Mouse (Mus musculus): Measurements from ENCODE around the gene Sppl2c. TPM values are rescaled to one million over a fixed set of nuclear protein-coding genes. Genes with fewer than 3 reads are reported as not detected.

The Sppl2c gene
- polyA plus RNA-seq, 1 experiment from 2014 or later = not detected

DNA sequence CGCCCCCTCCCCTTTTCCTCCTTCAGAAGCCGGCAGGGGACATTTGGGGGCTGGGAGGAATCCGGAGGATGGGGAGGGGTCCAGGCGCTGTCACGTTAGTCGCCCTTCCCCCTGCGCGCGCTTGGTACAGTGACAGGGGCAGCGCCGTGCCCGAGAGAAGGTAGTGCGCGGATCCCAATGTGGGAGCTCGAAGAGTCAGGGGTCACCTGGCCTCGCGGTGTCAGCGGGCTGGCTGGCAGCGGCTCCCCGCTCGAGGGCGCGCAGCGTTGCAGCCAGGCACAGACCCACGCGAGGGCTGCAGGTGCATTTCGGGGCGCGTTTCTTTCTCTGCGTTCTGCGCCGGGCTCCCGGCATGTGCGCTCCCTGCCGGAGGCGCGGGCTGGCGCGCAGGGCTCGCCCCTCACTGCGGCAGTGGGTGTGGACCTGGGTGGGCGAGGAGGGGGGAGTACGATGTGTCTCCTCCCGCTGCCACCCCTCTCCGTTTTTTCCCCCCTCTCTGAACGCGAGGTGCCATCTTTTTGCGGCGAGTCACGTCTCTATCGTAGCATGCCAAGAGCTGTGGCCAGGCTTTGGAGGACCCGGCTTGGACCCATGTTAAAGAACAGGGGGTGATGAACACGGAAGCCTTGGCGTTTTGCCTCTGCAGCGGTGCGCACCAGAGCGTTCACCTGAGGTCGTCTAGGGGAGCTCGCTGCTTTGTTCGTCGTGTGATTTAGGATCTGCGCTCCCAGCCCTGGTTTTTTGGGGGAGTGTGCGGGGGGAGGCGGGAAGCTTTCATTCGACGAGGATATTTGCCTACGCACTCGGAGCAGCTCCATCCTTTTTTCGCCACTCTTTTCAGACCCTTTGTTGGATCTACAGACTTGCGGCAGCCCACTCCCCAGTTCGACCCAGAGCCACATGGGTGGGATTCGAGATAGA, 46.3 kb downstream of the Sppl2c start:
- H3K4me2 ChIP-seq (ENCODE audit: low read length) = peak overlapping the region; percentile 87
- ATAC-seq (peak; percentile 66), DNase-seq (ENCODE audit: low spot score) (peak; percentile 84)
- no peaks in the 10 kb centered on the region for H3K36me3 ChIP-seq (ENCODE audit: control insufficient read depth, insufficient read depth, low read length)
- under 1% methylated on average over 72 of the region's 72 CpGs for WGBS
- peak overlapping the region; percentile 91 for H3K9ac ChIP-seq (ENCODE audit: low read length)
- no peaks in the 10 kb centered on the region for H3K9me3 ChIP-seq (replicated peaks; ENCODE audit: control insufficient read depth, low read length)
- peaks cover 16% of the 10 kb centered on the region for H3K27me3 ChIP-seq (replicated peaks; ENCODE audit: control insufficient read depth, insufficient read depth, low read length)
- H3K27ac ChIP-seq (ENCODE audit: low read depth, low read length) = peak overlapping the region; percentile 92
- peaks cover 20% of the 10 kb centered on the region; the same call in 1 of the 2 replicates for H3K4me1 ChIP-seq (ENCODE audit: control insufficient read depth, insufficient read depth, low read length)
- H3K4me3 ChIP-seq (ENCODE audit: low read depth, low read length) = peak overlapping the region; percentile 57

DNA sequence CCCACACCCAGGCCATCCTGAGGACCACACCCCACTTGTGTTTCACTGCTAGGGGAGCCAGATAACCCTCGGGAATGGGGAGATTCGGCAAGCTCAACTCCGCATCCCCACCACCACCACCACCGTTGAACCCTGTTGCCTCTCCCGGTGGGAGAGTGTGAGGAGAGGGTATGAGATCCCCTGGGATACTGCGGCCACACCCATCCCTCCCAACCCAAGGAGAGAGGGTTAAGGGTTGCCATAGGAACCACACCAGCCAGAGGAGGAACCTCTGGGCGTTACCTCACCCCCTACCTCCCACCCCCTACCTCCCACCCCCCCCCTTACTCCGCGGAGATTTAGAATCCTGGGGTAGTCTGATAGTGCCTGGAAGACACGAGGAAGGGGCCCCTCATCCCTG, 47.0 kb downstream of the Sppl2c start:
- Histone ChIP-seq H3K36me3 (ENCODE audit: control insufficient read depth, insufficient read depth, low read length) (no peaks in the 10 kb centered on the region), H3K4me3 (ENCODE audit: low read depth, low read length) (peak overlapping the region; percentile 57), H3K27me3 (replicated peaks; ENCODE audit: control insufficient read depth, insufficient read depth, low read length) (peaks cover 16% of the 10 kb centered on the region), H3K9me3 (replicated peaks; ENCODE audit: control insufficient read depth, low read length) (no peaks in the 10 kb centered on the region), H3K9ac (ENCODE audit: low read length) (peak overlapping the region; percentile 91), H3K27ac (ENCODE audit: low read depth, low read length) (peak overlapping the region; percentile 92), H3K4me1 (ENCODE audit: control insufficient read depth, insufficient read depth, low read length) (peaks cover 20% of the 10 kb centered on the region; the same call in 1 of the 2 replicates), H3K4me2 (ENCODE audit: low read length) (peak overlapping the region; percentile 87)
- DNase-seq (ENCODE audit: low spot score) = no peak
- 0% methylated on average over 10 of the region's 10 CpGs for WGBS
- no peak for ATAC-seq

- Histone ChIP-seq H3K9me3 (replicated peaks; ENCODE audit: control insufficient read depth, low read length) (no peaks in the 10 kb centered on the region), H3K4me2 (ENCODE audit: low read length) (peak overlapping the region; percentile 87), H3K4me3 (ENCODE audit: low read depth, low read length) (peak overlapping the region; percentile 57), H3K9ac (ENCODE audit: low read length) (peak overlapping the region; percentile 91), H3K27ac (ENCODE audit: low read depth, low read length) (peak overlapping the region; percentile 92; the same call in 1 of the 2 replicates), H3K27me3 (replicated peaks; ENCODE audit: control insufficient read depth, insufficient read depth, low read length) (peaks cover 16% of the 10 kb centered on the region), H3K4me1 (ENCODE audit: control insufficient read depth, insufficient read depth, low read length) (peaks cover 20% of the 10 kb centered on the region; the same call in 1 of the 2 replicates), H3K36me3 (ENCODE audit: control insufficient read depth, insufficient read depth, low read length) (no peaks in the 10 kb centered on the region)
- no peak for DNase-seq (ENCODE audit: low spot score)
- ATAC-seq = no peak
- 3% methylated on average over 30 of the region's 30 CpGs for WGBS
These were observed 47.6 kb downstream of the Sppl2c start for GRCm38 (mm10) chr11:104233574-104234206.

DNA sequence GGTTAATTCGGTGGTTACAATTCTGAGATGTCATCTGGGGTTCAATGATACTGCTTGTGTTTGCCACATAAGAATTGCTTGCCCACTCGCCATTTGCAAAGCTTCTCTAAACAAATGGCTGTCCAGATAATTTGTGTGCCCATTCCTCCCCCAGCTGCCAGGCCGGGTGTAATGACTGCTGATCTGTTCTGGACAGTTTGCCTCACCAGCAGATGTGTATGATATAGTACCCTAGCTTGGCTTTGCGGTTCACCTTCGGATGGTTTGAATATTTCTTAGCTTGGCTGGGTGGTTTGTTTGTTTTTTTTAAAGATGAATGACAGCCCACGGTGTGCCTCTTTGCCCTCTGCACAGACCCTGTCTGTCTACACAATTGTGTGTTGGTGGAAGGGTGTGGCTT, 48.6 kb downstream of the Sppl2c start:
- 55% methylated on average over 6 of the region's 6 CpGs for WGBS
- H3K9ac ChIP-seq (ENCODE audit: low read length) = peak overlapping the region; percentile 91

GRCm38 (mm10) chr11:104235881-104236280, 49.8 kb downstream of the Sppl2c start:
- 68% methylated on average over 2 of the region's 2 CpGs for whole genome bisulfite sequencing
- peaks cover 14% of the 10 kb centered on the region; the same call in 1 of the 2 replicates for H3K4me1 ChIP-seq (ENCODE audit: control insufficient read depth, insufficient read depth, low read length)
- no peak overlapping the region for H3K4me3 ChIP-seq (ENCODE audit: low read depth, low read length)
- no peaks in the 10 kb centered on the region for H3K36me3 ChIP-seq (ENCODE audit: control insufficient read depth, insufficient read depth, low read length)
- H3K9ac ChIP-seq (ENCODE audit: low read length) = no peak overlapping the region
- ATAC-seq (no peak), DNase-seq (ENCODE audit: low spot score) (no peak)
- H3K9me3 ChIP-seq (replicated peaks; ENCODE audit: control insufficient read depth, low read length) = no peaks in the 10 kb centered on the region
- H3K4me2 ChIP-seq (ENCODE audit: low read length) = peak overlapping the region; percentile 87; the same call in 1 of the 2 replicates
- peaks cover 16% of the 10 kb centered on the region for H3K27me3 ChIP-seq (replicated peaks; ENCODE audit: control insufficient read depth, insufficient read depth, low read length)
- H3K27ac ChIP-seq (ENCODE audit: low read depth, low read length) = no peak overlapping the region

More for the DNA sequence above, 48.6 kb downstream of the Sppl2c start:
- peak overlapping the region; percentile 87 for H3K4me2 ChIP-seq (ENCODE audit: low read length)
- peaks cover 16% of the 10 kb centered on the region for H3K27me3 ChIP-seq (replicated peaks; ENCODE audit: control insufficient read depth, insufficient read depth, low read length)
- peak overlapping the region; percentile 57 for H3K4me3 ChIP-seq (ENCODE audit: low read depth, low read length)
- DNase-seq (ENCODE audit: low spot score) = no peak
- H3K27ac ChIP-seq (ENCODE audit: low read depth, low read length) = no peak overlapping the region
- no peaks in the 10 kb centered on the region for H3K9me3 ChIP-seq (replicated peaks; ENCODE audit: control insufficient read depth, low read length)
- no peak for ATAC-seq
- peaks cover 20% of the 10 kb centered on the region; the same call in 1 of the 2 replicates for H3K4me1 ChIP-seq (ENCODE audit: control insufficient read depth, insufficient read depth, low read length)
- H3K36me3 ChIP-seq (ENCODE audit: control insufficient read depth, insufficient read depth, low read length) = no peaks in the 10 kb centered on the region

GRCm38 (mm10) chr11:104237226-104237625, 51.1 kb downstream of the Sppl2c start:
- Histone ChIP-seq H3K27me3 (replicated peaks; ENCODE audit: control insufficient read depth, insufficient read depth, low read length) (peaks cover 16% of the 10 kb centered on the region), H3K27ac (ENCODE audit: low read depth, low read length) (no peak overlapping the region), H3K36me3 (ENCODE audit: control insufficient read depth, insufficient read depth, low read length) (no peaks in the 10 kb centered on the region), H3K4me2 (ENCODE audit: low read length) (peak overlapping the region; percentile 9; the same call in 1 of the 2 replicates), H3K4me1 (ENCODE audit: control insufficient read depth, insufficient read depth, low read length) (peaks cover 14% of the 10 kb centered on the region; the same call in 1 of the 2 replicates), H3K9me3 (replicated peaks; ENCODE audit: control insufficient read depth, low read length) (no peaks in the 10 kb centered on the region), H3K4me3 (ENCODE audit: low read depth, low read length) (no peak overlapping the region), H3K9ac (ENCODE audit: low read length) (no peak overlapping the region)
- ATAC-seq (no peak), DNase-seq (ENCODE audit: low spot score) (peak; percentile 73)
- WGBS = 53% methylated on average over 7 of the region's 7 CpGs

- Histone ChIP-seq H3K9ac (ENCODE audit: low read length) (no peak overlapping the region), H3K27me3 (replicated peaks; ENCODE audit: control insufficient read depth, insufficient read depth, low read length) (peaks cover 12% of the 10 kb centered on the region), H3K4me2 (ENCODE audit: low read length) (no peak overlapping the region), H3K36me3 (ENCODE audit: control insufficient read depth, insufficient read depth, low read length) (no peaks in the 10 kb centered on the region), H3K4me1 (ENCODE audit: control insufficient read depth, insufficient read depth, low read length) (peaks cover 14% of the 10 kb centered on the region; the same call in 1 of the 2 replicates), H3K9me3 (replicated peaks; ENCODE audit: control insufficient read depth, low read length) (no peaks in the 10 kb centered on the region), H3K4me3 (ENCODE audit: low read depth, low read length) (no peak overlapping the region), H3K27ac (ENCODE audit: low read depth, low read length) (no peak overlapping the region)
- no peak for ATAC-seq
- DNase-seq (ENCODE audit: low spot score) = no peak
- 69% methylated on average over 13 of the region's 13 CpGs for WGBS
These were observed 52.0 kb downstream of the Sppl2c start for GRCm38 (mm10) chr11:104237958-104238747.

Measured in forebrain, embryonic 14.5 days (tissue).